Mouse (Mus musculus) heart, embryonic 15.5 days (tissue): ENCODE measurements around the gene Slc25a3. TPM values are rescaled to one million over a fixed set of nuclear protein-coding genes. Genes with fewer than 3 reads are reported as not detected.
A peak's percentile ranks its signal among the peaks of the same experiment; 100 is the strongest.

Source experiments
- ATAC-seq: fragments of 200-750 bp; cut with Nextera tagmentation; replicated peaks from 2 replicates; pipeline ENCODE4 v1.8.0; 2017; ENCODE audit warnings: low read depth, moderate TSS enrichment; ENCODE audit not compliant: insufficient number of reproducible peaks, insufficient read depth, low FRiP score
- H3K27ac ChIP-seq: fragments of 300-500 bp; sonication (generic); 2 replicates; pipeline ENCODE4 v1.5.1; 2015; ENCODE audit warnings: mild to moderate bottlenecking, inconsistent platforms
- H3K27me3 ChIP-seq: fragments of 300-500 bp; sonication (generic); 2 replicates; pipeline ENCODE4 v1.6.1; 2015; ENCODE audit warnings: inconsistent platforms
- H3K36me3 ChIP-seq: fragments of 300-500 bp; sonication (generic); 2 replicates; pipeline ENCODE4 v1.6.1; 2015; ENCODE audit warnings: mild to moderate bottlenecking, inconsistent platforms
- H3K4me1 ChIP-seq: fragments of 300-500 bp; sonication (generic); replicated peaks from 2 replicates; pipeline ENCODE4 v1.6.1; 2015; ENCODE audit warnings: inconsistent platforms
- H3K4me2 ChIP-seq: fragments of 300-500 bp; sonication (generic); 2 replicates; pipeline ENCODE4 v1.6.1; 2015; ENCODE audit warnings: inconsistent platforms, mild to moderate bottlenecking, moderate library complexity
- H3K4me3 ChIP-seq: fragments of 300-500 bp; sonication (generic); 2 replicates; pipeline ENCODE4 v1.5.1; 2015; ENCODE audit warnings: mild to moderate bottlenecking, inconsistent platforms
- H3K9ac ChIP-seq: fragments of 300-500 bp; sonication (generic); 2 replicates; pipeline ENCODE4 v1.6.1; 2015; ENCODE audit warnings: mild to moderate bottlenecking, inconsistent platforms
- H3K9me3 ChIP-seq: fragments of 300-500 bp; sonication (generic); replicated peaks from 2 replicates; pipeline ENCODE4 v1.6.1; 2016; ENCODE audit warnings: inconsistent platforms
- WGBS: fragments of 180-500 bp; shearing (Covaris S2); methylation state at CpG from one replicate; pipeline ENCODE4 v1.1.7; 2015; ENCODE audit warnings: mixed read lengths; 5-methylcytosine and 5-hydroxymethylcytosine counted together
- polyA plus RNA-seq: library from polyadenylated mRNA; unstranded; fragments of >200 nt; fragmentation: Nextera tagmentation; extraction: Ambion mirVana; gene quantifications from 2 replicates; pipeline ENCODE4 v1.2.1, GENCODE M21; 2015

Slc25a3 gene
- 912 and 1,036 TPM in 2 replicates for polyA plus RNA-seq

GRCm38 (mm10) chr10:91123828-91124822 is at the start of gene Slc25a3:
TSS of gene Slc25a3 (minus strand) at chr10:91124059.
- 8% methylated on average over 59 of the region's 59 CpGs for WGBS
- Histone ChIP-seq H3K4me2 (peak within 1 kb of the TSS; percentile 67), H3K9ac (peak within 1 kb of the TSS; percentile 100), H3K27me3 (no peaks in the 10 kb centered on the region), H3K36me3 (peaks cover 28% of the 10 kb centered on the region), H3K4me3 (peak within 1 kb of the TSS; percentile 98), H3K9me3 (no peaks in the 10 kb centered on the region), H3K4me1 (peaks cover 29% of the 10 kb centered on the region), H3K27ac (peak within 1 kb of the TSS; percentile 97)
- ATAC-seq, result peak; percentile 99

GRCm38 (mm10) chr10:91172329-91173100 is 48.7 kb upstream of the Slc25a3 start:
- Histone ChIP-seq H3K27me3 (no peaks in the 10 kb centered on the region), H3K36me3 (no peaks in the 10 kb centered on the region; the same call in 1 of the 2 replicates), H3K4me1 (peaks cover 29% of the 10 kb centered on the region), H3K9me3 (no peaks in the 10 kb centered on the region), H3K9ac (peak overlapping the region; percentile 79), H3K27ac (peak overlapping the region; percentile 98), H3K4me3 (peak overlapping the region; percentile 95), H3K4me2 (peak overlapping the region; percentile 74)
- WGBS, result 79% methylated on average over 14 of the region's 14 CpGs
- ATAC-seq, result no peak

- Histone ChIP-seq H3K9ac (peak overlapping the region; percentile 100), H3K4me1 (peaks cover 31% of the 10 kb centered on the region), H3K4me2 (peak overlapping the region; percentile 74), H3K9me3 (no peaks in the 10 kb centered on the region), H3K36me3 (no peaks in the 10 kb centered on the region; the same call in 1 of the 2 replicates), H3K27me3 (no peaks in the 10 kb centered on the region), H3K27ac (peak overlapping the region; percentile 98), H3K4me3 (peak overlapping the region; percentile 95)
- WGBS, result under 1% methylated on average over 68 of the region's 68 CpGs
- peak; percentile 97 for ATAC-seq
Observed at GRCm38 (mm10) chr10:91171455-91172328, 47.8 kb upstream of the Slc25a3 start.

- peaks cover 37% of the 10 kb centered on the region for H3K4me1 ChIP-seq
- under 1% methylated on average over 54 of the region's 59 CpGs for WGBS
- peak overlapping the region; percentile 62 for H3K4me2 ChIP-seq
Observed at GRCm38 (mm10) chr10:91171041-91171440, 47.2 kb upstream of the Slc25a3 start.

GRCm38 (mm10) chr10:91170143-91170941 is 46.5 kb upstream of the Slc25a3 start:
- Histone ChIP-seq H3K4me2 (peak overlapping the region; percentile 62), H3K27ac (peak overlapping the region; percentile 98), H3K27me3 (no peaks in the 10 kb centered on the region), H3K9me3 (no peaks in the 10 kb centered on the region), H3K4me1 (peaks cover 43% of the 10 kb centered on the region), H3K9ac (peak overlapping the region; percentile 100), H3K36me3 (peaks cover 6% of the 10 kb centered on the region), H3K4me3 (peak overlapping the region; percentile 95)
- ATAC-seq, result no peak; the same call in 1 of the 2 replicates
- under 1% methylated on average over 48 of the region's 50 CpGs for WGBS

More at GRCm38 (mm10) chr10:91171041-91171440, 47.2 kb upstream of the Slc25a3 start:
- ATAC-seq, result peak; percentile 24
- Histone ChIP-seq H3K9ac (peak overlapping the region; percentile 100), H3K36me3 (no peaks in the 10 kb centered on the region; the same call in 1 of the 2 replicates), H3K27me3 (no peaks in the 10 kb centered on the region), H3K9me3 (no peaks in the 10 kb centered on the region), H3K4me3 (peak overlapping the region; percentile 95), H3K27ac (peak overlapping the region; percentile 98)

GRCm38 (mm10) chr10:91169414-91170065 is 45.7 kb upstream of the Slc25a3 start:
- peak overlapping the region; percentile 62 for H3K4me2 ChIP-seq

GRCm38 (mm10) chr10:91167352-91167751 is 43.5 kb upstream of the Slc25a3 start:
- Histone ChIP-seq H3K27ac (peak overlapping the region; percentile 88), H3K9me3 (no peaks in the 10 kb centered on the region), H3K4me2 (peak overlapping the region; percentile 62), H3K9ac (0 out of 2 replicates have a peak overlapping the region, but pooled peaks have one; percentile 3), H3K36me3 (peaks cover 30% of the 10 kb centered on the region), H3K4me1 (peaks cover 43% of the 10 kb centered on the region), H3K4me3 (peak overlapping the region; percentile 95), H3K27me3 (no peaks in the 10 kb centered on the region)
- WGBS, result 13% methylated on average over 7 of the region's 7 CpGs
- no peak for ATAC-seq

More at GRCm38 (mm10) chr10:91169414-91170065, 45.7 kb upstream of the Slc25a3 start:
- Histone ChIP-seq H3K9ac (peak overlapping the region; percentile 100), H3K4me1 (peaks cover 44% of the 10 kb centered on the region), H3K4me3 (peak overlapping the region; percentile 95), H3K9me3 (no peaks in the 10 kb centered on the region), H3K27ac (peak overlapping the region; percentile 98), H3K27me3 (no peaks in the 10 kb centered on the region), H3K36me3 (peaks cover 11% of the 10 kb centered on the region)
- no peak for ATAC-seq
- WGBS, result 26% methylated on average over 17 of the region's 17 CpGs

- Histone ChIP-seq H3K27me3 (no peaks in the 10 kb centered on the region), H3K9me3 (no peaks in the 10 kb centered on the region), H3K4me2 (peak overlapping the region; percentile 62), H3K27ac (peak overlapping the region; percentile 88), H3K9ac (0 out of 2 replicates have a peak overlapping the region, but pooled peaks have one; percentile 3), H3K4me1 (peaks cover 39% of the 10 kb centered on the region), H3K36me3 (peaks cover 35% of the 10 kb centered on the region), H3K4me3 (peak overlapping the region; percentile 95)
- no peak for ATAC-seq
- WGBS, result 29% methylated on average over 5 of the region's 5 CpGs
Observed at GRCm38 (mm10) chr10:91166890-91167289, 43.0 kb upstream of the Slc25a3 start.

GRCm38 (mm10) chr10:91165850-91166249 is 42.0 kb upstream of the Slc25a3 start:
- Histone ChIP-seq H3K27me3 (no peaks in the 10 kb centered on the region), H3K4me1 (peaks cover 38% of the 10 kb centered on the region), H3K9ac (no peak overlapping the region), H3K9me3 (no peaks in the 10 kb centered on the region), H3K27ac (peak overlapping the region; percentile 88; the same call in 1 of the 2 replicates), H3K36me3 (peaks cover 45% of the 10 kb centered on the region), H3K4me2 (no peak overlapping the region), H3K4me3 (no peak overlapping the region)
- ATAC-seq, result no peak
